Mouse (Mus musculus): Measurements from ENCODE around the gene Gm6993. TPM values are rescaled to one million over a fixed set of nuclear protein-coding genes. Genes with fewer than 3 reads are reported as not detected.

Gene Gm6993
- polyA plus RNA-seq (2012; ENCODE audit: low replicate concordance), result not detected in 2 replicates

GRCm38 (mm10) chr12:31240470-31240869 is at the start of gene Gm6993:
Gm6993 (plus strand) TSS chr12:31240770.

GRCm38 (mm10) chr12:31265005-31265721 is 24.6 kb downstream of the Gm6993 start, which contains the start of gene Lamb1:
Lamb1 (plus strand) TSS chr12:31265234.

Other genes starting within 250 kb of the Gm6993 start
- 0.15 TPM in 1 of 2 replicates, not detected in the other for gene Fam110c, start 166.9 kb upstream of the Gm6993 start, polyA plus RNA-seq (2012; ENCODE audit: low replicate concordance)
- 1.6 and 4.2 TPM in 2 replicates for gene Lamb1, start 24.5 kb downstream of the Gm6993 start, polyA plus RNA-seq (2012; ENCODE audit: low replicate concordance)
- 0.78 and 4.8 TPM in 2 replicates for gene Dld, start 110.7 kb downstream of the Gm6993 start, polyA plus RNA-seq (2012; ENCODE audit: low replicate concordance)
- gene Slc26a3, start 150.1 kb downstream of the Gm6993 start, polyA plus RNA-seq (2012; ENCODE audit: low replicate concordance), result not detected in 2 replicates